Mouse (Mus musculus) embryonic facial prominence, embryonic 12.5 days (tissue): Measurements from ENCODE around the gene Rnd1. TPM values are rescaled to one million over a fixed set of nuclear protein-coding genes. Genes with fewer than 3 reads are reported as not detected.

Source experiments
- ATAC-seq: fragments of 200-750 bp; cut with Nextera tagmentation; 2 replicates; pipeline ENCODE4 v1.8.0; 2017; ENCODE audit not compliant: insufficient number of reproducible peaks, insufficient read depth, low FRiP score, low TSS enrichment
- H3K27ac ChIP-seq: fragments of 300-500 bp; sonication (generic); 2 replicates; pipeline ENCODE4 v1.5.1; 2016; ENCODE audit warnings: mild to moderate bottlenecking
- H3K27me3 ChIP-seq: fragments of 300-500 bp; sonication (generic); 2 replicates; pipeline ENCODE4 v1.6.1; 2016; ENCODE audit warnings: mild to moderate bottlenecking, moderate library complexity
- H3K36me3 ChIP-seq: fragments of 300-500 bp; sonication (generic); 2 replicates; pipeline ENCODE4 v1.6.1; 2016; ENCODE audit warnings: mild to moderate bottlenecking
- H3K4me1 ChIP-seq: fragments of 300-500 bp; sonication (generic); 2 replicates; pipeline ENCODE4 v1.6.1; 2016
- H3K4me2 ChIP-seq: fragments of 300-500 bp; sonication (generic); replicated peaks from 2 replicates; pipeline ENCODE4 v1.6.1; 2016; ENCODE audit warnings: mild to moderate bottlenecking, moderate library complexity
- H3K4me3 ChIP-seq: fragments of 300-500 bp; sonication (generic); 2 replicates; pipeline ENCODE4 v1.5.1; 2016; ENCODE audit warnings: mild to moderate bottlenecking
- H3K9ac ChIP-seq: fragments of 300-500 bp; sonication (generic); 2 replicates; pipeline ENCODE4 v1.6.1; 2016; ENCODE audit warnings: mild to moderate bottlenecking, moderate library complexity
- H3K9me3 ChIP-seq: fragments of 300-500 bp; sonication (generic); 2 replicates; pipeline ENCODE4 v1.6.1; 2016; ENCODE audit warnings: mild to moderate bottlenecking, moderate library complexity
- WGBS: fragments of 180-500 bp; shearing (Covaris S2); methylation state at CpG from one replicate; pipeline ENCODE4 v1.1.7; 2016; 5-methylcytosine and 5-hydroxymethylcytosine counted together
- polyA plus RNA-seq: library from polyadenylated mRNA; unstranded; fragments of >200 nt; fragmentation: Nextera tagmentation; extraction: Ambion mirVana; gene quantifications from 2 replicates; pipeline ENCODE4 v1.2.1, GENCODE M21; 2016

Gene Rnd1
- 0.57 and 0.91 TPM in 2 replicates for polyA plus RNA-seq

GRCm38 (mm10) chr15:98676940-98677728 lies at the start of gene Rnd1:
Gene Rnd1, minus strand, starts transcription at chr15:98677461.
- Histone ChIP-seq H3K36me3 (no peaks in the 10 kb centered on the region), H3K27me3 (peaks cover 49% of the 10 kb centered on the region), H3K9me3 (no peaks in the 10 kb centered on the region), H3K4me1 (peaks cover 13% of the 10 kb centered on the region; the same call in 1 of the 2 replicates), H3K9ac (peak within 1 kb of the TSS; percentile 21; the same call in 1 of the 2 replicates), H3K4me3 (peak within 1 kb of the TSS; percentile 39), H3K4me2 (peak within 1 kb of the TSS; percentile 69), H3K27ac (no peak within 1 kb of the TSS)
- WGBS: under 1% methylated on average over 37 of the region's 37 CpGs
- peak; percentile 97 for ATAC-seq

- H3K27me3 ChIP-seq: no peaks in the 10 kb centered on the region
- peak overlapping the region; percentile 52 for H3K4me3 ChIP-seq
- H3K36me3 ChIP-seq: no peaks in the 10 kb centered on the region
- no peak overlapping the region for H3K27ac ChIP-seq
- H3K9me3 ChIP-seq: no peaks in the 10 kb centered on the region
- H3K4me1 ChIP-seq: peaks cover 45% of the 10 kb centered on the region
- H3K4me2 ChIP-seq: peak overlapping the region; percentile 94
- WGBS: 30% methylated on average over 7 of the region's 7 CpGs
- H3K9ac ChIP-seq: peak overlapping the region; percentile 54; the same call in 1 of the 2 replicates
- ATAC-seq: no peak
Measured at GRCm38 (mm10) chr15:98726746-98727145, 49.5 kb upstream of the Rnd1 start.

DNA sequence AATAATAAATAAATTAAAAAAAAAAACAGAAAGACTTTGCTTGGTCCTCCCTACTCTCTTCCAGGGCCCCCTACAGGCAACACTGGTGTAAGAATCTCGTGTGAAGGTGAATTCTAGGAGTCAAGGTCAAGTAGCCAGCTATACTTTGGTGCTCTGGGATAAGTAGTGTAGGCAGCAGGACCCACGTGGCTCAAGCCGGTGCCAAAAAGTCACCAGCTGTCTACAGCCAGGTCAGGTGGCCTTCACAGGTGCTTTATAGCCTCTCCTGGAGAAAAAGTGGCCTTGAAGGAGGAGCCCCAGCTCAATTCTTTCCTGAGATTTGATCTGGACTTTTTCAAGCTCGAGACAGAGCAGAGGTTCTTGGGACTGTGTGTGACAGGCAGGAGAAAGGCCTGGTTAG lies 48.8 kb upstream of the Rnd1 start:
- H3K27me3 ChIP-seq: no peaks in the 10 kb centered on the region
- no peak overlapping the region for H3K4me3 ChIP-seq
- H3K9ac ChIP-seq: no peak overlapping the region
- 71% methylated on average over 4 of the region's 4 CpGs for WGBS
- peak overlapping the region; percentile 94; the same call in 1 of the 2 replicates for H3K4me2 ChIP-seq
- no peaks in the 10 kb centered on the region for H3K36me3 ChIP-seq
- ATAC-seq: no peak
- H3K9me3 ChIP-seq: no peaks in the 10 kb centered on the region
- peaks cover 45% of the 10 kb centered on the region for H3K4me1 ChIP-seq
- no peak overlapping the region for H3K27ac ChIP-seq

DNA sequence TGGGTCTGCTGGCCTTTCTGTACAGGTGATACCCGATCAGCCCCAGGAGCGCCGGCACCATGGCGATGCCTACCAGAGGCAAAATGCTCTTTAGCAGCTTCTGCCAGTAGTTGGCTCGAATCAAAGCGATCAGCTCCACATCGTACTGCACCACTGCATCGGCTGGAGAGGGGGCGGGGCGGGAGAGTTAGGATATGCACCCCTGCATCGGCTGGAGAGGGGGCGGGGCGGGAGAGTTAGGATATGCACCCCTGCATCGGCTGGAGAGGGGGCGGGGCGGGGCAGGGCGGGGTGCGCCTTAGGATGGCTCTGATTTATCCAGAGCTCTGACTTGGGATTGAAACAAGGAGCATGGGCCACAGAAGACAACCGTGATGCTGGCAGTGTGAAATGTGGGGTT lies 47.2 kb upstream of the Rnd1 start:
- no peak for ATAC-seq
- H3K9me3 ChIP-seq: no peaks in the 10 kb centered on the region
- H3K27me3 ChIP-seq: no peaks in the 10 kb centered on the region
- H3K36me3 ChIP-seq: no peaks in the 10 kb centered on the region
- 36% methylated on average over 19 of the region's 19 CpGs for WGBS
- H3K4me2 ChIP-seq: peak overlapping the region; percentile 38
- 0 out of 2 replicates have a peak overlapping the region, but pooled peaks have one; percentile 4 for H3K4me3 ChIP-seq
- H3K9ac ChIP-seq: no peak overlapping the region
- peaks cover 45% of the 10 kb centered on the region for H3K4me1 ChIP-seq
- H3K27ac ChIP-seq: no peak overlapping the region

GRCm38 (mm10) chr15:98722854-98723253 lies 45.6 kb upstream of the Rnd1 start:
- H3K4me1 ChIP-seq: peaks cover 36% of the 10 kb centered on the region
- no peak for ATAC-seq
- H3K9me3 ChIP-seq: no peaks in the 10 kb centered on the region
- H3K9ac ChIP-seq: no peak overlapping the region
- H3K27ac ChIP-seq: no peak overlapping the region
- no peaks in the 10 kb centered on the region for H3K27me3 ChIP-seq
- no peak overlapping the region for H3K4me2 ChIP-seq
- WGBS: 55% methylated on average over 14 of the region's 14 CpGs
- H3K4me3 ChIP-seq: no peak overlapping the region
- H3K36me3 ChIP-seq: no peaks in the 10 kb centered on the region

DNA sequence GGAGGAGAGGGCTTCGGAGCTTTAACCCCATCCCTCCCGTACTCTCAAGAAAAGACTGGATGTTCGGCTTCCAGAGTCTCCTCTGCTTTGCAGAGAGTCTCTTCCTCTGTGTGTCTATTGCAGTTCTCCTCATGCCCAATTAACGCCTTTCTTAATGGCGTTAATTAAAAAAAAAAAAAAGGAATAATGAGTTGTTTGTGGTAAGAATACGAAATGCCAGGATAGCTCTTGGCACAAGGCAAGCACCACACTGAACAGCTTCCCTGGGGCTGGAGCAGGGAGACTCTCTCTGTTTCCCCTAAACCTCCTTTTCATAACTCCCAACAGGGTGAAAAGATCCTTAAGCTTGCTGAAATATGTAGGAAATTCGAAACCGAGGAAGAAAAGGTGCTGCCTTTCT lies 44.9 kb upstream of the Rnd1 start:
- Histone ChIP-seq H3K4me1 (peaks cover 35% of the 10 kb centered on the region), H3K27ac (no peak overlapping the region), H3K4me3 (no peak overlapping the region), H3K9ac (no peak overlapping the region), H3K4me2 (no peak overlapping the region), H3K9me3 (no peaks in the 10 kb centered on the region), H3K27me3 (no peaks in the 10 kb centered on the region), H3K36me3 (no peaks in the 10 kb centered on the region)
- ATAC-seq: no peak
- 72% methylated on average over 8 of the region's 8 CpGs for WGBS

DNA sequence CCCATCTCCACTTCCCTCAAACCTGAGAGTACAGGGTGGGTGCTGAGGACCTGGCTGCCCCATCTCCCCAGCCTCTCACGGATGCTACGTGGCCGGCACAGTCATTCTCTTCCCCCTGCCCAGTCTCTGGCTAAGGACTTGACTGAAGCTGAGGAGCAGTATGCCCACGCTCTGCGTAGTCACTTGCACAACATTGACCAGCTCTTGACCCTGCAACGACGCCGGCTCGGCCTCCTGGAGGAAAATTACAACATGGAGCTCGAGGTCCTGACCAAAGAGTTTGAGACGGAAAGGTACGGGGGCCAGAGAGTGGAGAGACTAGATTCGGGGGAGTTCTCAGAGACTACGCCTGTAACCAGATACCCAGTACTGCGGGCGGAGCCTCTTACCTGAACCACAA lies 40.0 kb upstream of the Rnd1 start:
- H3K27ac ChIP-seq: no peak overlapping the region
- H3K4me2 ChIP-seq: no peak overlapping the region
- ATAC-seq: no peak
- no peaks in the 10 kb centered on the region for H3K9me3 ChIP-seq
- no peak overlapping the region for H3K9ac ChIP-seq
- H3K36me3 ChIP-seq: no peaks in the 10 kb centered on the region
- H3K4me3 ChIP-seq: no peak overlapping the region
- H3K27me3 ChIP-seq: no peaks in the 10 kb centered on the region
- WGBS: 63% methylated on average over 16 of the region's 16 CpGs
- H3K4me1 ChIP-seq: peaks cover 2% of the 10 kb centered on the region; the same call in 1 of the 2 replicates

DNA sequence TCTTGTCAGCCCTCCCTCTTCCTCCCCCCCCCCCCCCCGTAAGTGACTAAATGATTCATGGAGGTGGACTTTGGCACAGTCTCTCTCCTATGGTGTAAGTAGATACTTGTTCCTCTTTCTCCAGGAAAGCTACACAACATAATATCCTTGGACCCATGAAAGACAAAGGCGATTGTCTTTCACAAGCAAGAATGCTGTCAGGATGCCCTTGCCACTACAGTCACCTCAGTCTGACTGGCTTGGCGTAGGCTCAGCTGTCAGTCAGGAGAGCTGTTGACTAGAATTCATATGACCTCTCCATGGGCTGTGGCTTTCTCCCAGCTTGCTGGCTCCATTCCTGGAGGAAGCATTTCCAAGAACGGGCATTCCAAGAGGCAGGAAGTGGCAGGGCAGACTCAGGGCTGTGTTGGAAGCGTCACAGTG lies 37.0 kb upstream of the Rnd1 start:
- no peaks in the 10 kb centered on the region for H3K27me3 ChIP-seq
- no peak overlapping the region for H3K4me3 ChIP-seq
- H3K9me3 ChIP-seq: no peaks in the 10 kb centered on the region
- no peak for ATAC-seq
- H3K9ac ChIP-seq: no peak overlapping the region
- 0 out of 2 replicates have a peak, but pooled peaks cover 3% of the 10 kb centered on the region for H3K4me1 ChIP-seq
- 69% methylated on average over 5 of the region's 5 CpGs for WGBS
- no peak overlapping the region for H3K4me2 ChIP-seq
- H3K27ac ChIP-seq: no peak overlapping the region
- H3K36me3 ChIP-seq: no peaks in the 10 kb centered on the region

DNA sequence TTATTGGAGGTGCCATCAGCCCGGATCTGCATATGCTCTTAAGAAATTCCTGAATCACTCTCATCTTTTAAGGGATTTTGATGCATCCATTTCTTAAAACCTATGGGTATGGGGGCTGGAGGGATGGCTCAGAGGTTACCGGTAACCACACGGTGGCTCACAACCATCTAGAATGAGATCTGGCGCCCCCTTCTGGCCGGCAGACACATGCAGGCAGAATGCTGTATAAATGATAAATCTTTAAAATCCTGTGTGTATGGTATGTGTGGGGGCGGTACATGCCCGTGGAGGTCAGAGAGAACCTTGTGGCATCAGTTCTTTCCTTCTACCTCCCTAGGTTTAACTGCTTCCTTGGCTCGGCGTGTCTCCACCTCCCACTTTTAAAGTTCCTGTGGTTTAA lies 33.2 kb upstream of the Rnd1 start:
- H3K9me3 ChIP-seq: no peaks in the 10 kb centered on the region
- no peak overlapping the region for H3K4me2 ChIP-seq
- H3K4me3 ChIP-seq: no peak overlapping the region
- 14% methylated on average over 9 of the region's 9 CpGs for WGBS
- no peaks in the 10 kb centered on the region for H3K36me3 ChIP-seq
- no peak overlapping the region for H3K9ac ChIP-seq
- 0 out of 2 replicates have a peak, but pooled peaks cover 8% of the 10 kb centered on the region for H3K27me3 ChIP-seq
- no peak for ATAC-seq
- H3K27ac ChIP-seq: no peak overlapping the region
- H3K4me1 ChIP-seq: 0 out of 2 replicates have a peak, but pooled peaks cover 3% of the 10 kb centered on the region

DNA sequence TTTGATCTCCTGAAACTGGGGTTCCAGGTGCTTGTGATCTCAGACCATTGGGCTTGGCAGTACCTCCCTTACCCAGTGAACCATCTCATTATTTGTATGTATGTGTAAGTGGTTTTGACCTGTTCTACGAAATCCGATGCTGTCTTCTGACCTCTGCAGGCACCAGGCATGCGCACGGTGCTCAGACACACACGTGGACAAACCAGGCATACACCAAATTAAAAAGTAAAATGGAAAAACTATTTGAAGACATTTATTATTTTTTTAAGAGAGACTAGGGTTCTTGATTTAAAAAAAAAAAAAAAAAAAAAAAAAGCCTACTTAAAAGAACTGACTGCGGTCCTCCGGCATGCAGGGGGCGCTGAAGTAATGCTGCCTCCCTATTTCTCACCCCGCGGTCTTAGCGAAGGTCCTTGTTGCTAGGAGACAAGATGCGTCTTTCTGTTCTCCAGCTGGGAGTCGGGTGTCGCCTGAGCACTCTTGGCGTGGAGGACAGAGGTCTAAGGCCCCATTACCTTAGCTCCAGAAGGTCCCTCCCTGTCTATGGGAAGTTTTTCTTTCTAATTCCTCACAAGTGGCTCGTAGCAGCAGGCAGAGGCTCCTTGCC lies 30.6 kb upstream of the Rnd1 start, which contains the start of gene Ccdc65:
Gene Ccdc65, plus strand, starts transcription at position 442 of the 607 bp plus-strand sequence.
- no peak for ATAC-seq
- Histone ChIP-seq H3K27me3 (peaks cover 17% of the 10 kb centered on the region), H3K36me3 (no peaks in the 10 kb centered on the region), H3K4me2 (peak within 1 kb of the TSS; percentile 55), H3K4me1 (0 out of 2 replicates have a peak, but pooled peaks cover 3% of the 10 kb centered on the region), H3K4me3 (peak within 1 kb of the TSS; percentile 38), H3K9ac (peak within 1 kb of the TSS; percentile 27; the same call in 1 of the 2 replicates), H3K27ac (no peak within 1 kb of the TSS), H3K9me3 (no peaks in the 10 kb centered on the region)
- 18% methylated on average over 16 of the region's 16 CpGs for WGBS

DNA sequence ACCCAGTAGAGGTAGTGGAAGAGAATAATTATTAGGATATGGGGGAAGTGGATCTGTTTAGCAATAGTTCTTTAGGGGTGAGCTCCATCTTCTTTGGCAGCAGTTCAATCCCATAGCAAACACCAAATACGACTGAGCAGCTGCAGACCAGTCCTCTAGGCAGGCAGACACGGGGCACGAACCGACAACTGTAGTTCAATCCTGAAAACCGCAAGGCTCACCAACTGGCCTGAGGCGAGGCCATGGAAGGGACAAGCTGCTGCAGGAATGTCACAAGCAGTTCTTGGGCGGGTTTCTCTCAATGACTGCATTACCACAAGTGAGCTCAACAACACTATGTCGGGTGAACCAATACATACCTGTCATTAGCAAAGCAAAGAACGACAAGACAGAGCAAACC lies 27.1 kb upstream of the Rnd1 start:
- no peak overlapping the region for H3K27ac ChIP-seq
- no peak overlapping the region for H3K9ac ChIP-seq
- ATAC-seq: no peak
- no peak overlapping the region for H3K4me2 ChIP-seq
- H3K4me1 ChIP-seq: peaks cover 4% of the 10 kb centered on the region; the same call in 1 of the 2 replicates
- no peak overlapping the region for H3K4me3 ChIP-seq
- H3K27me3 ChIP-seq: peaks cover 49% of the 10 kb centered on the region
- no peaks in the 10 kb centered on the region for H3K9me3 ChIP-seq
- WGBS: 52% methylated on average over 9 of the region's 9 CpGs
- H3K36me3 ChIP-seq: no peaks in the 10 kb centered on the region
